Mouse (Mus musculus): ENCODE data around the gene Nxpe3.

Gene Nxpe3

DNA sequence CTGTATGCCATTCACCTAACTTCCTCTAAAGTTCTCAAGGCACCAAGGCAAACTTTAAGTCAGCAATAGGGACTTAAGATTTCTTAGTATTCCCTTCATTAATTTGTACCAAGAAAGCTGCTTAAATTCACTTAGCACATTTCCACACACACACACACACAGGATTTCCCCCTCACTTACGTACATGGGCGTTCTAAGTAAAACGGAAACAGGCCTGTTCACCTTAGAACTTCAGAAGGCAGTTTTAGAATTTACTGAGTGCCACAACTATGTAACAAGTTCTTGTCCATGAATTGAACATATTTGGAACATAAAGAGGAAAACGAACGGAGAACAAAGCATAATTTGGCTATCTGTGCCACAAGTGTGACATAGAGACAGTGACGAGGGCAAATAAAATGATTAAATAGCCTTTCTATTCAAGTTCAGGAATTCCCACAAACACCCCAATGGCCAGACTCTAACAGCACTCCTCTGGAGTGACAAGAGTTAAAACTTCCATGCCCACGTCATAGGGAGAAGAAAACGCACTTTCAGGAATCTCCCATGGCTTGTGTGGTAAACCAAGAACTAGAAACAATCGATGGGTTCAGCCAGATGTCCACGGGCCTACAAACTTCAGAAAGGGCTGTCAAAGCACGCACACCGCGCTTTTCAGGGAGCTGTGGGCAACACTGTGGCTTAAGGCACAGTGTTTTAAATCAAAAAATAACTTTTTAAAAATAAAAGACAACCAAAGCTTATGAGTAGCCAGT, 74.7 kb downstream of the Nxpe3 start:
- in situ Hi-C loops (cut with MboI; ENCODE audit: low pct_unique_long_range_greater_than_20kb in 1 of 2, low sequenced_read_pairs in 2 of 2, unreplicated experiment in 1 of 2): no loop called here

- in situ Hi-C loops (cut with MboI; ENCODE audit: low pct_unique_long_range_greater_than_20kb in 1 of 2, low sequenced_read_pairs in 2 of 2, unreplicated experiment in 1 of 2): no loop called here
These were observed 75.8 kb downstream of the Nxpe3 start for GRCm38 (mm10) chr16:55819186-55819861.

DNA sequence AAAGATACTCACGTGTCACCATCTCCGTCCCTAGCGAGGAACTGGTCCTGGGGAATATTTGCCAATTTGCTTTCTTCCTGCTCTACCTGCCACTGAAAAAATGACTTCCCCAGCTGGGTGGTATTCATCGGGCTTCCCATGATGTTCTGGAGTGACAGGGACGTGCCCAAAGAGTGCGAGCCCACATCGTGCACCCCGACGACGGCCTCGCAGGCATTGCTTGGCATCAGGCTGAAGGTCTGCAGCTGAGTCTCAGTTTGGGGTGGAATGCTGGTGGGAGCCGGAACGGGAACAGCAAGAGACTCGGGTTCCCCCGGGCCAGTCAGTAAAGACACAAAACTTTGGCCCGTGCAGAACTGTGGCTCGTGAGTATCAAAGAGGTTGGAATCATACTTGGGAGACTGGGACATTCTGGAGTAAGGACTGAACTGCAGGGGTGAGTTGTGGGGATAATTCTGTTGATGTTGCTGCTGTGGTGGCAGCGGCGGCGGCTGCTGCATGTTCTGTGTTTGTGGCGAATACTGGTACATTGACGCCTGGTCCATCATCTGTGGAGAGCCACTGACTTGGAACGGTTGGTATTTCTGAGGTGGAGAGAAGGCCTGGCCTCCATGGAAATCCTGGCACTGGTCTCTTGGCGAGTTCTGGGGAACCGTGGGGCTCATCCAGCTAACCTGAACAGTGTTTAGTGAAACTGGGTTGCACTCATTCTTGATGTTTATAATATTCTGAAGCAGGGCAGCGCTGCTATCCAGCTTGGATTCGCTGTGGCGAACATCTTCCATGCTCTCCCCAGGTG, 77.2 kb downstream of the Nxpe3 start:
- in situ Hi-C loops (cut with MboI; ENCODE audit: low pct_unique_long_range_greater_than_20kb in 1 of 2, low sequenced_read_pairs in 2 of 2, unreplicated experiment in 1 of 2): no loop called here

DNA sequence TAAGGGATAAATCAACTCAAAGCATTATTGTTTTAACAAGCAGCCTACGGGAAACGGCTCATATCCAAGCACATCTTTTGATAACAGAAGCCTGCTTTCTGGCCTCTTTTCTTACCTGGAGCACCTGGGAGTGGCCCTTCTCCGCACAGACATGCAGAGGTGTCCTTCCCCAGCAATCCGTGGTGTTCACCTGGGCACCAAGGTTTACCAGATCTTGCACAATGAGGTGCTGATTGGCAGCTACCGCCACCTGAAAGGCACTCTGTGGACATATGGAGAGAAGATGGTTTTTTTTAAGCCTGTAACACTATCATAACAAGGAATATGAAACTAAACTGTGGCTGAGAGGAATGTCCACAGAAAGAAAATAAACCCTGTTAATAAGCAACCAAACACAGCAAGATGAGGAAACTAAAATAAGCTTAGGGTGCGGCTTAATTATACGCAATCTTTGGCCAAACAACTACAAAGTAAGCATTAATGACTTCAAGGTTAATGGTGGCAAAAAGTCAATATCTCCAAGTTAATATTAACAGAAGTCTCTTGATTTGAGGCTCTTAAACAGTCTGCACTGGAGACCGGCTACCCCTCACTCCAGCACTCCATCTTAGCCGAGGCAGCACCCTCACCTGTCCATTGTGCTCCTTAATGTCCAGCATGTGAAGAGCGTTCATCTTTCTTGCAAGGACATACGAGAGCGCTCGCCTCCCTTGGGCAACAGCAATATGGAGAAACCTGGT, 78.7 kb downstream of the Nxpe3 start:
- in situ Hi-C loops (cut with MboI; ENCODE audit: low pct_unique_long_range_greater_than_20kb in 1 of 2, low sequenced_read_pairs in 2 of 2, unreplicated experiment in 1 of 2): no loop called here

- in situ Hi-C loops (cut with MboI; ENCODE audit: low pct_unique_long_range_greater_than_20kb in 1 of 2, low sequenced_read_pairs in 2 of 2, unreplicated experiment in 1 of 2): no loop called here
These were observed 79.6 kb downstream of the Nxpe3 start for GRCm38 (mm10) chr16:55815466-55815865.

- in situ Hi-C loops (cut with MboI; ENCODE audit: low pct_unique_long_range_greater_than_20kb in 1 of 2, low sequenced_read_pairs in 2 of 2, unreplicated experiment in 1 of 2): no loop called here
These were observed 80.4 kb downstream of the Nxpe3 start for GRCm38 (mm10) chr16:55814686-55815085.

DNA sequence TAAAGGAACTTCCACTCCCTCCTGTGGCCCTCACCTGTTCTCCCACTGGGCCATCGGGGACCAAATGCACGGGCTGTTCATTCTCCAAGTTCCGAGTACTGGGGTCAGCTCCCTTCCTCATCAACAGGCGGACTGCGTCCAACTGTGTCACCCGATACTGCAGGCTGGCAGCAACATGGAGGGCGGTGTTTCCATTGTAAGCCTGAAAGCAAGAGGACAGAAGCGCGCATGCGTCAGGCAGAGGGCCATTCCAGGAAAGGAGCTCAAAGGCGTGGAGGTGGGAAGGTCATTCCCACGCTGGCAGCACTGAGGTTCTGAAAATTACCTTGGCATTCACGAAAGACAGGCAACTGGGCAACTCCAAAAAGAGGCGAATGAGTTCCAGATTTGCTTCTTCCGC, 81.2 kb downstream of the Nxpe3 start:
- in situ Hi-C loops (cut with MboI; ENCODE audit: low pct_unique_long_range_greater_than_20kb in 1 of 2, low sequenced_read_pairs in 2 of 2, unreplicated experiment in 1 of 2): no loop called here

- in situ Hi-C loops (cut with MboI; ENCODE audit: low pct_unique_long_range_greater_than_20kb in 1 of 2, low sequenced_read_pairs in 2 of 2, unreplicated experiment in 1 of 2): no loop called here
These were observed 83.3 kb downstream of the Nxpe3 start for GRCm38 (mm10) chr16:55811792-55812191.

DNA sequence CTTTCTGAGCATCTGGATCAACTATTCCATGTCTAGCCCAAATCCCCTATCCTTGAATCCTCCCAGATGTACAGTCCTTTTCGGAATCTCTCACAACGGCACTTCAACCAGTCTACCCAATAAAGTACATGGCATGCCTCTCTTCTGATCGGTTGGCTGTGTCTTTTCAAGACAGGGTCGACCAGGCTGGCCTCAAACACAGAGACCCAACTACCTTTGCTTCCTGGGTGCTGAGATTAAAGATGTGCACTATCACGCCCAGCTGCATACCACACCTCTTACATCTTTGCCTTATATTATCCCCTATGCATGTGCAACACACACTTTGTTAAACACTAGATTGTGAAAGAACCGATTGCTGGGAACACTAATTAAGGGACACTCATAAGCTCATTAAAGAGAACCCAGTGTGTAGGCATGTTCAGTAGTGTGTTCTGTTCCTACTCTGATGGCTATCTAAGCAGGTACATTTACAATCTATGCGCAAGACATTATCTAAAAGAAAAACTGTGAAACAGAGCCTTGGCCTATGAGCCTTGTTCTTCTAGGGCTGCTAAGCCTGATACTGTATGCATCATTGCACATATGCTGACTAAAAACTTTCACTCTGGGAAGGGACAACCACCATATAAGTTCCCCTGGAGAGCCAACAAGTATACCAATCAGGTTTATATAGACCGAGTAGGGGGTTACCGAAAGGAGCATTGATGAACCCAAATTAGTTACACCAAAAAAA, 85.1 kb downstream of the Nxpe3 start:
- in situ Hi-C loops (cut with MboI; ENCODE audit: low pct_unique_long_range_greater_than_20kb in 1 of 2, low sequenced_read_pairs in 2 of 2, unreplicated experiment in 1 of 2): no loop called here

DNA sequence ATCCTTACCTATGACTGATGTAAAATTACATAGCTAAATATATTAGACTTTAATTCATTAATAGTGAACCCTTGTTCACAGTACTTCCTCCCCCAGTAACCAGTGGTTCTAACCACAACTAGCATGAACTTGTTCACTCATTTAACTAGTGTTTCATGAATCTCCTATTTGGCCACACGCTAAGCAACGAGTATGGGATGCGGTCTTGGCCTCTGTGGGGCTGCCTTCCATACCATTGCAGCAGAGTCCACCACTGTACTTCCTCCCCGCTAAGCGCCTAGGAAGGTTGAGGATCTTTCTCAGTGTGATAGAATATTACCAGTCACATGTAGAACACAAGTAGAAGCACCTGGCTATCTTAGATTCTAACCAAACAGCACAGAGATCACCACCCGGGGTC, 85.7 kb downstream of the Nxpe3 start:
- in situ Hi-C loops (cut with MboI; ENCODE audit: low pct_unique_long_range_greater_than_20kb in 1 of 2, low sequenced_read_pairs in 2 of 2, unreplicated experiment in 1 of 2): no loop called here

GRCm38 (mm10) chr16:55807505-55807932, 87.6 kb downstream of the Nxpe3 start:
- in situ Hi-C loops (cut with MboI; ENCODE audit: low pct_unique_long_range_greater_than_20kb in 1 of 2, low sequenced_read_pairs in 2 of 2, unreplicated experiment in 1 of 2): no loop called here

GRCm38 (mm10) chr16:55804799-55805198, 90.3 kb downstream of the Nxpe3 start:
- in situ Hi-C loops (cut with MboI; ENCODE audit: low pct_unique_long_range_greater_than_20kb in 1 of 2, low sequenced_read_pairs in 2 of 2, unreplicated experiment in 1 of 2): no loop called here

DNA sequence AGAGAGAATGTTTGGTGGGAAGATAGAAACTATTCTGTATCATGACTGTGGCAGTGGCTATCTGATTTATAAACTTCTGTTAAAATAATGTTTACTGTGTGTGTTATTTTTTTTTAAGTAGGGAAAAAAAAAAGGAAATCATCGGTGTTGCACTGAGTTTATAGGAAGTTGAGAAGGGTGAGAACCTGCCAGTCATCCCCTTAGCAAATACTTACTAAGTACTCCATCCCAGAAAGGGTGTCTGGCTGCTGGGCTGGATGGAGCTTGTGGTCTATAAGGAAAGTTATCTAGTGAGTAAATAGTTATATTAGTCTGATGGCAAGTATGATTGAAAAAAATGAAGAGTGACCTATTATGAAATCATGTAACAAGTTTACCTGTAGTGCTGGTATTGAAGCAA, 93.5 kb downstream of the Nxpe3 start:
- in situ Hi-C loops (cut with MboI; ENCODE audit: low pct_unique_long_range_greater_than_20kb in 1 of 2, low sequenced_read_pairs in 2 of 2, unreplicated experiment in 1 of 2): no loop called here

GRCm38 (mm10) chr16:55798845-55799244, 96.2 kb downstream of the Nxpe3 start:
- in situ Hi-C loops (cut with MboI; ENCODE audit: low pct_unique_long_range_greater_than_20kb in 1 of 2, low sequenced_read_pairs in 2 of 2, unreplicated experiment in 1 of 2): no loop called here

DNA sequence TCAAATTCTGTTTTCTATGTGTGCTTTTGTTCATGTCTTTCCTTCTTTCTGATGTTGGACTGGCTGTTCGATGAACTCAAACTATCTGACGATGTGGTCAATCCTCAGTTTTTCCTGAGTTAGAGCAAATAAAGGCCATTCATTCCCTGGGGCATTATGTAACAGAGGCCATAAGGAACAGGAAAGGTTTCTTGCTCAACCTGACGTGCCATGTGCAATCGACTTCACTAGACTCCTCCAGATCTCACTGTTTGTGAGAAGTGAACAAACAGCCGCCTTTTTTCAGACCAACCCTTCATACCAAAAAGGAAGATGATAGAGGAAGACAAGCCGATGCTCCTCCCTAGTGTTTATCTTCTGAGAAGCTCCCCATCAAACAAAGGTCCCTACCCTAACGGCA, 104.8 kb downstream of the Nxpe3 start:
- in situ Hi-C loops (cut with MboI; ENCODE audit: low pct_unique_long_range_greater_than_20kb in 1 of 2, low sequenced_read_pairs in 2 of 2, unreplicated experiment in 1 of 2): no loop called here

Data from mouse embryonic stem cell (cell line).